Mouse (Mus musculus): ENCODE measurements around the gene Serpinb12. TPM values are rescaled to one million over a fixed set of nuclear protein-coding genes. Genes with fewer than 3 reads are reported as not detected.

Serpinb12 gene
- polyA plus RNA-seq, 1 experiment from 2014 or later: not detected

- peak; percentile 54; the same call in 1 of the 2 replicates for ATAC-seq (ENCODE audit: low FRiP score, low TSS enrichment)
- no peaks in the 10 kb centered on the region for H3K36me3 ChIP-seq (ENCODE audit: insufficient read depth, low read length)
- WGBS: 74% methylated on average over 13 of the region's 13 CpGs
- no peak overlapping the region for H3K4me2 ChIP-seq (replicated peaks; ENCODE audit: low read depth, low read length)
- no peaks in the 10 kb centered on the region for H3K9me3 ChIP-seq (ENCODE audit: low read length)
- no peaks in the 10 kb centered on the region for H3K4me1 ChIP-seq (ENCODE audit: insufficient read depth, low read length)
- no peak overlapping the region for H3K9ac ChIP-seq (replicated peaks; ENCODE audit: low read length)
- no peak overlapping the region for H3K4me3 ChIP-seq (ENCODE audit: low read length)
- no peak overlapping the region for H3K27ac ChIP-seq (ENCODE audit: low read length)
- no peaks in the 10 kb centered on the region for H3K27me3 ChIP-seq (ENCODE audit: insufficient read depth, low read length)
Measured at GRCm38 (mm10) chr1:107000424-107000823, 66.2 kb downstream of the Serpinb12 start.

- Histone ChIP-seq H3K36me3 (ENCODE audit: insufficient read depth, low read length) (no peaks in the 10 kb centered on the region), H3K27ac (ENCODE audit: low read length) (no peak overlapping the region), H3K4me3 (ENCODE audit: low read length) (no peak overlapping the region), H3K4me2 (replicated peaks; ENCODE audit: low read depth, low read length) (no peak overlapping the region), H3K4me1 (ENCODE audit: insufficient read depth, low read length) (no peaks in the 10 kb centered on the region), H3K27me3 (ENCODE audit: insufficient read depth, low read length) (no peaks in the 10 kb centered on the region), H3K9ac (replicated peaks; ENCODE audit: low read length) (no peak overlapping the region), H3K9me3 (ENCODE audit: low read length) (no peaks in the 10 kb centered on the region)
- WGBS: 72% methylated on average over 2 of the region's 2 CpGs
- ATAC-seq (ENCODE audit: low FRiP score, low TSS enrichment): no peak
Measured at GRCm38 (mm10) chr1:107001754-107002153, 67.5 kb downstream of the Serpinb12 start.

GRCm38 (mm10) chr1:107006316-107006715, 72.1 kb downstream of the Serpinb12 start:
- H3K4me3 ChIP-seq (ENCODE audit: low read length): no peak overlapping the region
- no peaks in the 10 kb centered on the region for H3K9me3 ChIP-seq (ENCODE audit: low read length)
- H3K4me1 ChIP-seq (ENCODE audit: insufficient read depth, low read length): no peaks in the 10 kb centered on the region
- H3K4me2 ChIP-seq (replicated peaks; ENCODE audit: low read depth, low read length): no peak overlapping the region
- 80% methylated on average over 3 of the region's 3 CpGs for WGBS
- no peak for ATAC-seq (ENCODE audit: low FRiP score, low TSS enrichment)
- H3K27ac ChIP-seq (ENCODE audit: low read length): no peak overlapping the region
- H3K27me3 ChIP-seq (ENCODE audit: insufficient read depth, low read length): no peaks in the 10 kb centered on the region
- H3K9ac ChIP-seq (replicated peaks; ENCODE audit: low read length): no peak overlapping the region
- H3K36me3 ChIP-seq (ENCODE audit: insufficient read depth, low read length): no peaks in the 10 kb centered on the region

Other genes starting within 250 kb of the Serpinb12 start
- 20.4 and 28.2 TPM in 2 replicates for gene Bcl2, start 220.2 kb upstream of the Serpinb12 start, polyA plus RNA-seq (2015; fragmentation: Nextera tagmentation; extraction: Ambion mirVana)
- gene Kdsr, start 174.7 kb upstream of the Serpinb12 start, polyA plus RNA-seq (2015; fragmentation: Nextera tagmentation; extraction: Ambion mirVana): 14.7 and 16.3 TPM in 2 replicates
- gene Vps4b, start 137.7 kb upstream of the Serpinb12 start, polyA plus RNA-seq (2015; fragmentation: Nextera tagmentation; extraction: Ambion mirVana): 74.1 and 79.0 TPM in 2 replicates
- gene Serpinb5, start 73.3 kb upstream of the Serpinb12 start, polyA plus RNA-seq (2015; fragmentation: Nextera tagmentation; extraction: Ambion mirVana): 0.20 TPM in 1 of 2 replicates, not detected in the other
- not detected in 2 replicates for gene Serpinb13, start 46.5 kb downstream of the Serpinb12 start, polyA plus RNA-seq (2015; fragmentation: Nextera tagmentation; extraction: Ambion mirVana)
- gene Serpinb3a, start 117.9 kb downstream of the Serpinb12 start, polyA plus RNA-seq (2015; fragmentation: Nextera tagmentation; extraction: Ambion mirVana): not detected in 2 replicates
- not detected in 2 replicates for gene Serpinb3d, start 149.1 kb downstream of the Serpinb12 start, polyA plus RNA-seq (2015; fragmentation: Nextera tagmentation; extraction: Ambion mirVana)